Mouse (Mus musculus) activated CD4-positive, CD25-positive, alpha-beta regulatory T cell (primary cell): ENCODE data around the gene Rpl27. TPM values are rescaled to one million over a fixed set of nuclear protein-coding genes. Genes with fewer than 3 reads are reported as not detected.

ENCODE experiments used
- polyA plus RNA-seq, 2 experiments: library from polyadenylated mRNA; unstranded; fragments of 100-300 nt; shearing (Covaris generic); gene quantifications; one replicate each; pipeline ENCODE4 v1.2.1; 2017

The Rpl27 gene
- polyA plus RNA-seq: 100 to 1,000 TPM; 318 to 457 TPM

GRCm38 (mm10) chr11:101442127-101442693 is at the start of gene Rpl27:
Gene Rpl27 (plus strand): TSS chr11:101442298.

GRCm38 (mm10) chr11:101417101-101417855 is 24.8 kb upstream of the Rpl27 start, which contains the start of gene Aarsd1:
Gene Aarsd1 (minus strand): TSS chr11:101417615.

GRCm38 (mm10) chr11:101424105-101424851 is 17.8 kb upstream of the Rpl27 start, which contains the start of gene Gm27029:
Gene Gm27029 (minus strand): TSS chr11:101424796.

GRCm38 (mm10) chr11:101424925-101425813 is 16.9 kb upstream of the Rpl27 start, which contains the start of the genes Rundc1 and Ptges3l:
Gene Rundc1 (plus strand): TSS chr11:101425085.
Gene Ptges3l (minus strand): TSS chr11:101425333.

GRCm38 (mm10) chr11:101448274-101448746 is 6.2 kb downstream of the Rpl27 start, which contains the start of gene Ifi35:
Gene Ifi35 (plus strand): TSS chr11:101448407.

DNA sequence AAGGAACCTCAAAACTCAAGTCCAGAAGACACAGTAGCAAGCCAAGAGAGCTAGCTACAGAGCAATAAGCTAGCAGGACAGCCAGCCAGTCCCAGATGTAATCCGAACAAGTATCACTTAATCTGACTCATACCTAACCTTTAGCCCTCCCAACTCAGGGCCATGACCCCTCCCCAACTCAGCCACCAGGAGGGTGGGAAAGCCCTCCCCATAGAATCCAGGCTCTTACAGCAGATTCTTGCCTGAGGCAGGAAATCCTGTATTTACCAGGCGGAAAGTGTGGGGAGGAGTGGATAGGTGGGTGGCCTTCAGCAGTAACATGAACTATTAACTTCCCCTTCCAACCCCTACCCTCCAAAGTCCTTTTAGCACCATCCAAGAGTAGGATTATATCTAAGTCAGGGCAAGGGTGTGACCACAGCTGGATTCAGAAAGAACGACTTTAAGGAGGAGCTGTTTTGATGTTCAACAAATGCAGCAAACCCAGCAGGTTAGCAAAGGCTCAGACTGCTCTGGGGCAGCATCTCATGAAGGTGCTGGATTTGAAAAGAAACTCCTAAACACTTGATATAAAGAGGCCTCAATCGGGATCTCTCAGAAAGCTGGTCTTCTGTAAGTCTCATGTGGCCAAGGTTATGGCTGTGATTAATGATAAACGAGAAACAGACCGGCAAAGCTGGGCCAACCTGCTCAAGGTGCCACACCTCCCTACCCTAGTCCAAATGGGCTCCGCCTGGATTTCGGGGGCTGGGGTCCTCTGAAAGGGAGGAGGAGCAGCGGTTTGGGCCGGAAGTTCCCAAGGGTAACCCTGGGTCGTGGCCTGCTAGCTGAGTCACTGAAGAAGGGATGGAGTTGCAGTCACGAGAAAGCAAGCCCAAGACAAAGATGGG is 22.4 kb downstream of the Rpl27 start, which contains the start of gene Rnd2:
TSS of gene Rnd2 (plus strand) at position 789 of the 890 bp plus-strand sequence.

DNA sequence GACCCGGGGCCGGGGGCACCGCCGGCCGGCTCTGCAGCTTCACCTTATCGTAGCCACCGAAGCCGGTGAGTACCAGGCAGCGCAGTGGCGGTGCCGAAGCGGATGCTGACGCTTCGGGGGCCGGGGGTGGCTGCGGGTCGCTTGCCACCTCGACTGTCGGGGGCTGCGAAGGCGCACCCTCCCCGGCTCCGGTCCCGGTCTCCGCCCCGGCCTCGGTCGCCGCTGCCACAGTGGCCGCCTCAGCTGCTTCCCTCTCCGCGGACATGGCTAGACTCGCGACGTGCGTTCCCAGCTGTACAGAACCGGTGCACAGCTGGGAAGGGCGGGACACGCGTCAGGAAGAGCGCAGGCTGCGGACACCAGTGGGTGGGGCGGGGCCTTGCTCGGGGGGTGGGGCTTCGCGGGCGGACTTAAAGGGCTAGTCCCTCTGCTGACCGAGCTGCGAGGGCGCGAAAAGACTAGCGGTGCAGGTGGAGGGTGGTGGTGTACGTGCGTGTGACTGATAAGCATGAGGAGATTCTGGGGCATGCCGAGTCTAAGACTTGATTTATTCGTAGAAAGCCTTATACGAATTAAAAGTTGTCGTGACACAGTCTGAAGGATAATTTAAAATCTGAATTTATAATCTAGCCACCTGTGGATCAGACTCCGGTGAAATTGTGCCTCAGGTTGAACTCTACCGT is 23.9 kb downstream of the Rpl27 start, which contains the start of gene Vat1:
TSS of gene Vat1 (minus strand) at position 362 of the 683 bp plus-strand sequence.

Other genes with a start within 250 kb of the Rpl27 start
- 10 to 100 TPM; 43.0 to 68.3 TPM for gene Ezh1, start 215.8 kb upstream of the Rpl27 start, polyA plus RNA-seq
- under 1 TPM; 0.41 to 0.55 TPM for gene Ramp2, start 196.3 kb upstream of the Rpl27 start, polyA plus RNA-seq
- 100 to 1,000 TPM; 156 to 177 TPM for gene Vps25, start 188.6 kb upstream of the Rpl27 start, polyA plus RNA-seq
- gene Wnk4, start 181.7 kb upstream of the Rpl27 start, polyA plus RNA-seq: 1 to 10 TPM; 1.3 to 5.1 TPM
- gene Cntd1, start 163.3 kb upstream of the Rpl27 start, polyA plus RNA-seq: 1 to 10 TPM in 1 of 2 experiments, under 1 TPM in 1; 0.41 to 1.2 TPM
- 100 to 1,000 TPM; 101 to 118 TPM for gene Coa3, start 163.2 kb upstream of the Rpl27 start, polyA plus RNA-seq
- gene Becn1, start 140.0 kb upstream of the Rpl27 start, polyA plus RNA-seq: 100 to 1,000 TPM; 223 to 228 TPM
- 100 to 1,000 TPM; 157 to 201 TPM for gene Psme3, start 126.1 kb upstream of the Rpl27 start, polyA plus RNA-seq
- gene Aoc2, start 117.2 kb upstream of the Rpl27 start, polyA plus RNA-seq: 1 to 10 TPM; 1.8 to 2.4 TPM
- gene Aoc3, start 111.7 kb upstream of the Rpl27 start, polyA plus RNA-seq: not detected
- not detected for gene G6pc, start 74.7 kb upstream of the Rpl27 start, polyA plus RNA-seq
- gene Aarsd1, start 24.7 kb upstream of the Rpl27 start, polyA plus RNA-seq: 10 to 100 TPM; 33.3 to 40.7 TPM
- 1 to 10 TPM; 3.0 to 3.5 TPM for gene Gm27029, start 17.5 kb upstream of the Rpl27 start, polyA plus RNA-seq
- 10 to 100 TPM; 17.1 to 29.7 TPM for gene Rundc1, start 17.2 kb upstream of the Rpl27 start, polyA plus RNA-seq
- gene Ptges3l, start 17.0 kb upstream of the Rpl27 start, polyA plus RNA-seq: 1 to 10 TPM; 4.2 to 4.6 TPM
- 100 to 1,000 TPM; 188 to 201 TPM for gene Ifi35, start 6.1 kb downstream of the Rpl27 start, polyA plus RNA-seq
- gene Rnd2, start 22.7 kb downstream of the Rpl27 start, polyA plus RNA-seq: under 1 TPM; 0.21 to 0.35 TPM
- gene Vat1, start 23.9 kb downstream of the Rpl27 start, polyA plus RNA-seq: under 1 TPM; 0.32 to 0.74 TPM
- 1 to 10 TPM; 4.3 to 7.9 TPM for gene Brca1, start 109.7 kb downstream of the Rpl27 start, polyA plus RNA-seq
- 10 to 100 TPM; 66.8 to 74.1 TPM for gene Nbr1, start 109.9 kb downstream of the Rpl27 start, polyA plus RNA-seq
- 10 to 100 TPM in 1 of 2 experiments, 1 to 10 TPM in 1; 8.4 to 13.3 TPM for gene Tmem106a, start 139.9 kb downstream of the Rpl27 start, polyA plus RNA-seq
- under 1 TPM in 1 of 2 experiments, not detected in 1; 0.30 TPM for gene Gm11634, start 157.0 kb downstream of the Rpl27 start, polyA plus RNA-seq
- 10 to 100 TPM; 38.5 to 54.0 TPM for gene Rdm1, start 184.9 kb downstream of the Rpl27 start, polyA plus RNA-seq
- gene Arl4d, start 223.2 kb downstream of the Rpl27 start, polyA plus RNA-seq: 1 to 10 TPM; 1.8 to 2.0 TPM